Mouse (Mus musculus) liver, embryonic 14.5 days (tissue): Measurements from ENCODE around the gene Olfr15. TPM values are rescaled to one million over a fixed set of nuclear protein-coding genes. Genes with fewer than 3 reads are reported as not detected.

ENCODE experiments used
- ATAC-seq: fragments of 200-750 bp; cut with Nextera tagmentation; 2 replicates; pipeline ENCODE4 v1.8.0; 2017; ENCODE audit warnings: moderate number of reproducible peaks, mild to moderate bottlenecking, moderate library complexity; ENCODE audit not compliant: insufficient read depth
- DNase-seq, 3 experiments: peaks; one replicate each; pipeline ENCODE4 v3.0.0-alpha.2; 2012 to 2013; ENCODE audit warnings: low read depth in 3 of 3, low spot score in 3 of 3
- H3K27ac ChIP-seq: fragments of 300-500 bp; sonication (generic); 2 replicates; pipeline ENCODE4 v1.5.1; 2014; ENCODE audit warnings: moderate library complexity, mild to moderate bottlenecking, control low read depth, inconsistent platforms
- H3K27me3 ChIP-seq: fragments of 300-500 bp; sonication (generic); 2 replicates; pipeline ENCODE4 v1.6.1; 2014; ENCODE audit warnings: mild to moderate bottlenecking, low read length, moderate library complexity; ENCODE audit not compliant: control insufficient read depth, insufficient read depth
- H3K36me3 ChIP-seq: fragments of 300-500 bp; sonication (generic); replicated peaks from 2 replicates; pipeline ENCODE4 v1.6.1; 2014; ENCODE audit warnings: low read depth; ENCODE audit not compliant: control insufficient read depth, insufficient read depth
- H3K4me1 ChIP-seq, 2 experiments: fragments of 200-500 bp in 1 of 2; fragments of 300-500 bp in 1 of 2; sonication (generic) in 1 of 2; replicated peaks; 2 replicates each; pipeline ENCODE4 v1.6.1; 2012 to 2014; ENCODE audit warnings: antibody characterized with exemption in 1 of 2, inconsistent platforms in 1 of 2, low read length in 1 of 2; ENCODE audit not compliant: control insufficient read depth in 2 of 2, insufficient read depth in 2 of 2
- H3K4me2 ChIP-seq: fragments of 300-500 bp; sonication (generic); 2 replicates; pipeline ENCODE4 v1.6.1; 2014; ENCODE audit warnings: low read depth, mild to moderate bottlenecking, control low read depth, moderate library complexity
- H3K4me3 ChIP-seq, 2 experiments: fragments of 200-500 bp in 1 of 2; fragments of 300-500 bp in 1 of 2; sonication (generic) in 1 of 2; 2 replicates each; pipeline ENCODE4 v1.5.1; 2012 to 2014; ENCODE audit warnings: low read depth in 2 of 2, low read length in 2 of 2, mild to moderate bottlenecking in 2 of 2, control low read depth in 1 of 2, inconsistent platforms in 1 of 2, moderate library complexity in 1 of 2; ENCODE audit not compliant: insufficient read depth in 1 of 2
- H3K9ac ChIP-seq: fragments of 300-500 bp; sonication (generic); replicated peaks from 2 replicates; pipeline ENCODE4 v1.6.1; 2014; ENCODE audit warnings: mild to moderate bottlenecking, control low read depth, moderate library complexity
- H3K9me3 ChIP-seq: fragments of 300-500 bp; sonication (generic); 2 replicates; pipeline ENCODE4 v1.6.1; 2016; ENCODE audit warnings: low read length, mixed read lengths; ENCODE audit not compliant: control insufficient read depth
- CTCF ChIP-seq: IDR thresholded peaks from 2 replicates; pipeline ENCODE4 v1.5.1; 2016; ENCODE audit warnings: antibody characterized with exemption, low read depth, control low read depth
- EP300 ChIP-seq: IDR thresholded peaks from 2 replicates; pipeline ENCODE4 v1.6.1; 2016; ENCODE audit warnings: antibody characterized with exemption, low read depth
- WGBS: fragments of 180-500 bp; shearing (Covaris S2); extraction: QIAGEN DNeasy Blood & Tissue Kit; methylation state at CpG from one replicate; pipeline ENCODE4 v1.1.7; 2014; ENCODE audit not compliant: insufficient replicate concordance; 5-methylcytosine and 5-hydroxymethylcytosine counted together
- polyA plus RNA-seq, 2 experiments: library from polyadenylated mRNA; depleted of rRNA in 1 of 2; stranded (reverse) in 1 of 2; unstranded in 1 of 2; fragments of >200 nt; fragmentation: Nextera tagmentation in 1 of 2; extraction: Ambion mirVana in 1 of 2; gene quantifications; 2 replicates each; pipeline versions ENCODE4 v1.2.1 to v1.2.3; 2012 to 2014

The Olfr15 gene
- polyA plus RNA-seq, 2 experiments = not detected

- no peak overlapping the region for H3K4me3 ChIP-seq
- H3K4me1 ChIP-seq = peaks cover 2 to 4% of the 10 kb centered on the region in 2 experiments; a peak in 3 of 4 replicates
- no peak overlapping the region for H3K4me2 ChIP-seq
- no peak for DNase-seq
- no peaks in the 10 kb centered on the region for H3K36me3 ChIP-seq
- no peak for ATAC-seq
- TF ChIP-seq EP300 = no peak
- no peak for TF ChIP-seq CTCF
- H3K27me3 ChIP-seq = no peaks in the 10 kb centered on the region
- no peak overlapping the region for H3K27ac ChIP-seq
- H3K9me3 ChIP-seq = no peaks in the 10 kb centered on the region
- WGBS = 70% methylated on average over 12 of the region's 12 CpGs
- no peak overlapping the region for H3K9ac ChIP-seq
These were observed 21.9 kb downstream of the Olfr15 start for GRCm38 (mm10) chr16:3852586-3852985.

DNA sequence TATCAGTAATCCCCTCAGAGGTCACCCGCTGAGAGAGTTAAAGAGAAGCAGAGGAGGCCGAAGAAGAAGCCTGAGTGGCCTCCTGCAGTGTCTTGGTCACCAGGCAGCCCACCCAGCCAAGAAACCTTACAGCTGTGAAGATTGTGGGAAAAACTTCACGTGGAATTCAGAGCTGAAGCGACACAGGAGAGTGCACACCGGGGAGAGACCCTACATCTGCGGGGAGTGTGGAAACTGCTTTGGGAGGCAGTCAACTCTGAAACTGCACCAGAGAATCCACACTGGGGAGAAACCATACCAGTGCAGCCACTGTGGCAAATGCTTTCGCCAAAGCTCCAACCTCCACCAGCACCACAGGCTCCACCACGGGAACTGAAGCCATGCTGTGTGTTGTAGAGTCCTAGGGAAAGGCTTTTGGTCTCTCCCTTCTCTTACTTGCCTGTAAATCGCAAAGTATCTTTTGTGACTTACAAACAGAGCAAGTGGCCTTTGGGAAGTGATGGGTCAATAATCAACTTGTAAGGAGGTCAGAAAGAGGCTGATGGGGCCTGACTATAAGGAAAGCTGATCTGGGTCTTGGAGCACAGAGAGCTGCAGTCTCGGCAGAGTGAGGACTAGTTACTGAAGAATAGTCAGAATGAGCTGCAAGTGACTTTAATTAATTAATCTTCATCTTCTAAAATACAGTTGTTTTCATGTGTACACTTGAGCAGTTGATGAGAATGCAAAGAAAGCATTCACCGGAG lies 23.9 kb downstream of the Olfr15 start:
- DNase-seq (no peak), ATAC-seq (no peak)
- H3K27ac ChIP-seq = no peak overlapping the region
- H3K9me3 ChIP-seq = no peaks in the 10 kb centered on the region
- no peak overlapping the region for H3K9ac ChIP-seq
- no peaks in the 10 kb centered on the region for H3K27me3 ChIP-seq
- no peaks in the 10 kb centered on the region for H3K4me1 ChIP-seq
- no peak overlapping the region for H3K4me3 ChIP-seq
- WGBS = 67% methylated on average over 11 of the region's 11 CpGs
- no peak overlapping the region for H3K4me2 ChIP-seq
- no peaks in the 10 kb centered on the region for H3K36me3 ChIP-seq
- no peak for TF ChIP-seq EP300
- no peak for TF ChIP-seq CTCF

DNA sequence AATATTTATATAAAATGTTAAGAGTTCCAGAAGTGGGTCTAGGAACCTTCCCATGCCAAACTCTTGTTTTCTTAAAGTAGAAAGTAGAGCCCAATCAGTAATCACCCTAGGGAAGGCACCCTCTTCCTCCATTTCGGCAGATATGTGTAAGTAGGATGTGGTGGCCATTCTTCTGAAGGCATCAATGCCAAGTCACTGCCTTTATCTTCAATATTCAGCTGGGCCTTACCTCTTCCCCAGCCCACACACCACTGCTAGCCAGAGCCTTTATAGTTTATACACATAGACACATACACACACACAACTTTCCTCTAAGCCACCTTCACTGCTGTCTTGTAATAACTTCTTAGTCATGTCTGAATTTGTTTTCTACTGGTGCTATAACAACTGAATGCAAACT lies 25.1 kb downstream of the Olfr15 start:
- Histone ChIP-seq H3K9ac (no peak overlapping the region), H3K36me3 (no peaks in the 10 kb centered on the region), H3K4me1 (no peaks in the 10 kb centered on the region), H3K27ac (no peak overlapping the region), H3K4me2 (no peak overlapping the region), H3K4me3 (no peak overlapping the region), H3K27me3 (no peaks in the 10 kb centered on the region), H3K9me3 (no peaks in the 10 kb centered on the region)
- no peak for ATAC-seq
- TF ChIP-seq CTCF = no peak
- no peak for TF ChIP-seq EP300
- 18% methylated on average over 1 of the region's 1 CpGs for WGBS
- no peak for DNase-seq

DNA sequence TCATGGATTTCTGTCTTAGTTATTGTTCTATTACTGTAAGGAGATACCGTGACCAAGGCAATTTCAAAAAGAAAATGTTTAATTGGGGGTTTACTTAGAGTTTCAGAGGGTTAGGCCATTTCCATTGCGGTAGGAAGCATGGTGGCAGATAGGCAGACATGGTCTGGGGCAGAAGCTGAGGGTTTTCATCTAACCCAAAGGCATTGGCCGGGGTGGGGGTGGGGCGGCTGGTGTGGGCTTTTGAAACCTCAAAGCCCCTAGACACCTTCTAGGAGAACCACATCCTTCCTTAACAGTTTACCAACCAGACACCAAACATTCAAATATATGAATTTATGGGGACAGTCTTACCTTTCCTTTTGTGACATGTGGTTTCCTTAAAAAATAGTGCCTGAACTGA lies 28.6 kb downstream of the Olfr15 start:
- no peak for DNase-seq
- no peak overlapping the region for H3K9ac ChIP-seq
- no peak for ATAC-seq
- 39% methylated on average over 4 of the region's 4 CpGs for WGBS
- no peaks in the 10 kb centered on the region for H3K27me3 ChIP-seq
- no peaks in the 10 kb centered on the region for H3K9me3 ChIP-seq
- H3K4me2 ChIP-seq = no peak overlapping the region
- no peaks in the 10 kb centered on the region; the same call in 1 of the 2 replicates for H3K36me3 ChIP-seq
- no peak overlapping the region for H3K4me3 ChIP-seq
- H3K4me1 ChIP-seq = no peaks in the 10 kb centered on the region
- no peak for TF ChIP-seq EP300
- no peak for TF ChIP-seq CTCF
- H3K27ac ChIP-seq = no peak overlapping the region

DNA sequence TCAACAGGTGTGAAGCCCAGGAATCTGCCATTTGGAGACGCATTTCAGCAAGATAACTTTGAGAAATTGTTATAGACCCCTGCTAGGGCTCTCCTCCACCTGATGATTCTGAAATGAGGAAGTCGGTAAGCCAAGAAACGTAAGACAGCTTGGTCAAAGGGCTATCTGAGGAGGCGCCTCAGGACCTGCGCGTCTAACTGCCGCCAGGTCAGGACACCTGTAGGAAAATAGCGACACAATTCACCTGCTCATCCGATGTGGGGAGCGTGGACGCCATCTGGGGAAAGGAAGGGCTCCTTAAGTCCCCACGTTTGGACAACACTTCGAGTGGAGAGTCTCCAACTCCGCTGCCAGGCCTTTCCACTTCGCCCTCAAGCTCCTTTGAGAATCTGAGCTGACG lies 41.1 kb downstream of the Olfr15 start:
- peak overlapping the region; percentile 67 for H3K9ac ChIP-seq
- 1% methylated on average over 16 of the region's 16 CpGs for WGBS
- no peaks in the 10 kb centered on the region for H3K36me3 ChIP-seq
- DNase-seq (no peak), ATAC-seq (peak; percentile 27; the same call in 1 of the 2 replicates)
- no peak for TF ChIP-seq EP300
- no peak overlapping the region for H3K27ac ChIP-seq
- peak overlapping the region; percentile 97 for H3K4me2 ChIP-seq
- H3K9me3 ChIP-seq = no peaks in the 10 kb centered on the region
- H3K4me1 ChIP-seq = peaks cover 10 to 14% of the 10 kb centered on the region in 2 experiments
- H3K4me3 ChIP-seq = peak overlapping the region; percentile 60 to 78
- H3K27me3 ChIP-seq = no peaks in the 10 kb centered on the region
